Mouse (Mus musculus) ES-E14 (cell line): ENCODE data around the gene Opalin.

Source experiments
- HCFC1 ChIP-seq: IDR thresholded peaks from 2 replicates; pipeline ENCODE4 v1.6.1; 2012; ENCODE audit warnings: low read length, inconsistent platforms, borderline replicate concordance; ENCODE audit not compliant: insufficient read depth
- MAFK ChIP-seq: IDR thresholded peaks from 2 replicates; pipeline ENCODE4 v1.6.1; 2014; ENCODE audit warnings: mild to moderate bottlenecking, low read depth, low read length, inconsistent platforms; ENCODE audit not compliant: insufficient read depth
- ZC3H11A ChIP-seq: IDR thresholded peaks from 2 replicates; pipeline ENCODE4 v1.6.1; 2012; ENCODE audit warnings: low read depth, mild to moderate bottlenecking, inconsistent platforms, low read length, borderline replicate concordance

- TF ChIP-seq ZC3H11A (no peak), MAFK (no peak), HCFC1 (no peak)
These were observed 37.1 kb upstream of the Opalin start for GRCm38 (mm10) chr19:41113911-41114531.
